Mouse (Mus musculus): ENCODE measurements around the gene Map2k3. TPM values are rescaled to one million over a fixed set of nuclear protein-coding genes. Genes with fewer than 3 reads are reported as not detected.

The Map2k3 gene
- polyA plus RNA-seq, 1 experiment from 2014 or later = 22.5 TPM

GRCm38 (mm10) chr11:60958948-60959347, 27.1 kb downstream of the Map2k3 start:
- Histone ChIP-seq H3K4me3 (ENCODE audit: low read depth, low read length) (no peak overlapping the region), H3K36me3 (ENCODE audit: control insufficient read depth, insufficient read depth, low read length) (no peaks in the 10 kb centered on the region), H3K9me3 (ENCODE audit: control insufficient read depth, low read length) (no peaks in the 10 kb centered on the region), H3K4me1 (ENCODE audit: control insufficient read depth, insufficient read depth, low read length) (no peaks in the 10 kb centered on the region), H3K9ac (replicated peaks; ENCODE audit: low read depth, low read length) (no peak overlapping the region), H3K27me3 (ENCODE audit: control insufficient read depth, insufficient read depth, low read length) (no peaks in the 10 kb centered on the region), H3K27ac (ENCODE audit: low read depth, low read length) (no peak overlapping the region), H3K4me2 (ENCODE audit: low read depth, low read length) (no peak overlapping the region)
- WGBS = 89% methylated on average over 4 of the region's 4 CpGs
- ATAC-seq (ENCODE audit: low read depth) = no peak

- no peak for ATAC-seq (ENCODE audit: low read depth)
- 57% methylated on average over 1 of the region's 1 CpGs for WGBS
- Histone ChIP-seq H3K36me3 (ENCODE audit: control insufficient read depth, insufficient read depth, low read length) (no peaks in the 10 kb centered on the region), H3K4me1 (ENCODE audit: control insufficient read depth, insufficient read depth, low read length) (no peaks in the 10 kb centered on the region), H3K9ac (replicated peaks; ENCODE audit: low read depth, low read length) (no peak overlapping the region), H3K9me3 (ENCODE audit: control insufficient read depth, low read length) (no peaks in the 10 kb centered on the region), H3K4me3 (ENCODE audit: low read depth, low read length) (no peak overlapping the region), H3K27me3 (ENCODE audit: control insufficient read depth, insufficient read depth, low read length) (no peaks in the 10 kb centered on the region), H3K27ac (ENCODE audit: low read depth, low read length) (no peak overlapping the region), H3K4me2 (ENCODE audit: low read depth, low read length) (no peak overlapping the region)
These were observed 29.3 kb downstream of the Map2k3 start for GRCm38 (mm10) chr11:60961176-60961575.

- Histone ChIP-seq H3K4me3 (ENCODE audit: low read depth, low read length) (no peak overlapping the region), H3K36me3 (ENCODE audit: control insufficient read depth, insufficient read depth, low read length) (no peaks in the 10 kb centered on the region), H3K4me1 (ENCODE audit: control insufficient read depth, insufficient read depth, low read length) (no peaks in the 10 kb centered on the region), H3K27me3 (ENCODE audit: control insufficient read depth, insufficient read depth, low read length) (no peaks in the 10 kb centered on the region), H3K9me3 (ENCODE audit: control insufficient read depth, low read length) (no peaks in the 10 kb centered on the region), H3K27ac (ENCODE audit: low read depth, low read length) (no peak overlapping the region), H3K9ac (replicated peaks; ENCODE audit: low read depth, low read length) (no peak overlapping the region), H3K4me2 (ENCODE audit: low read depth, low read length) (no peak overlapping the region)
- WGBS = 89% methylated on average over 5 of the region's 5 CpGs
- ATAC-seq (ENCODE audit: low read depth) = no peak
These were observed 30.9 kb downstream of the Map2k3 start for GRCm38 (mm10) chr11:60962709-60963108.

- Histone ChIP-seq H3K4me3 (ENCODE audit: low read depth, low read length) (no peak overlapping the region), H3K27ac (ENCODE audit: low read depth, low read length) (no peak overlapping the region), H3K4me1 (ENCODE audit: control insufficient read depth, insufficient read depth, low read length) (no peaks in the 10 kb centered on the region), H3K9me3 (ENCODE audit: control insufficient read depth, low read length) (no peaks in the 10 kb centered on the region), H3K27me3 (ENCODE audit: control insufficient read depth, insufficient read depth, low read length) (no peaks in the 10 kb centered on the region), H3K36me3 (ENCODE audit: control insufficient read depth, insufficient read depth, low read length) (no peaks in the 10 kb centered on the region), H3K4me2 (ENCODE audit: low read depth, low read length) (no peak overlapping the region), H3K9ac (replicated peaks; ENCODE audit: low read depth, low read length) (no peak overlapping the region)
- WGBS = 52% methylated on average over 6 of the region's 6 CpGs
- no peak for ATAC-seq (ENCODE audit: low read depth)
These were observed 35.1 kb downstream of the Map2k3 start for GRCm38 (mm10) chr11:60966974-60967373.

GRCm38 (mm10) chr11:60975097-60975496, 43.3 kb downstream of the Map2k3 start:
- H3K4me3 ChIP-seq (ENCODE audit: low read depth, low read length) = no peak overlapping the region
- no peak overlapping the region for H3K27ac ChIP-seq (ENCODE audit: low read depth, low read length)
- no peak overlapping the region for H3K4me2 ChIP-seq (ENCODE audit: low read depth, low read length)
- H3K9ac ChIP-seq (replicated peaks; ENCODE audit: low read depth, low read length) = no peak overlapping the region
- WGBS = 82% methylated on average over 11 of the region's 11 CpGs
- no peaks in the 10 kb centered on the region for H3K27me3 ChIP-seq (ENCODE audit: control insufficient read depth, insufficient read depth, low read length)
- ATAC-seq (ENCODE audit: low read depth) = no peak
- no peaks in the 10 kb centered on the region for H3K36me3 ChIP-seq (ENCODE audit: control insufficient read depth, insufficient read depth, low read length)
- no peaks in the 10 kb centered on the region for H3K9me3 ChIP-seq (ENCODE audit: control insufficient read depth, low read length)
- H3K4me1 ChIP-seq (ENCODE audit: control insufficient read depth, insufficient read depth, low read length) = no peaks in the 10 kb centered on the region

- no peak overlapping the region for H3K27ac ChIP-seq (ENCODE audit: low read depth, low read length)
- no peak overlapping the region for H3K9ac ChIP-seq (replicated peaks; ENCODE audit: low read depth, low read length)
- ATAC-seq (ENCODE audit: low read depth) = no peak
- H3K27me3 ChIP-seq (ENCODE audit: control insufficient read depth, insufficient read depth, low read length) = no peaks in the 10 kb centered on the region
- H3K4me1 ChIP-seq (ENCODE audit: control insufficient read depth, insufficient read depth, low read length) = no peaks in the 10 kb centered on the region
- H3K36me3 ChIP-seq (ENCODE audit: control insufficient read depth, insufficient read depth, low read length) = no peaks in the 10 kb centered on the region
- H3K4me3 ChIP-seq (ENCODE audit: low read depth, low read length) = no peak overlapping the region
- WGBS = 84% methylated on average over 2 of the region's 2 CpGs
- no peaks in the 10 kb centered on the region for H3K9me3 ChIP-seq (ENCODE audit: control insufficient read depth, low read length)
- no peak overlapping the region for H3K4me2 ChIP-seq (ENCODE audit: low read depth, low read length)
These were observed 44.4 kb downstream of the Map2k3 start for GRCm38 (mm10) chr11:60976234-60976633.

GRCm38 (mm10) chr11:60976742-60977141, 44.9 kb downstream of the Map2k3 start:
- no peaks in the 10 kb centered on the region for H3K4me1 ChIP-seq (ENCODE audit: control insufficient read depth, insufficient read depth, low read length)
- H3K4me2 ChIP-seq (ENCODE audit: low read depth, low read length) = no peak overlapping the region
- H3K27ac ChIP-seq (ENCODE audit: low read depth, low read length) = no peak overlapping the region
- WGBS = 12% methylated on average over 7 of the region's 8 CpGs
- no peak for ATAC-seq (ENCODE audit: low read depth)
- no peaks in the 10 kb centered on the region for H3K36me3 ChIP-seq (ENCODE audit: control insufficient read depth, insufficient read depth, low read length)
- H3K9ac ChIP-seq (replicated peaks; ENCODE audit: low read depth, low read length) = no peak overlapping the region
- no peaks in the 10 kb centered on the region for H3K27me3 ChIP-seq (ENCODE audit: control insufficient read depth, insufficient read depth, low read length)
- H3K9me3 ChIP-seq (ENCODE audit: control insufficient read depth, low read length) = no peaks in the 10 kb centered on the region
- no peak overlapping the region for H3K4me3 ChIP-seq (ENCODE audit: low read depth, low read length)

- no peaks in the 10 kb centered on the region for H3K9me3 ChIP-seq (ENCODE audit: control insufficient read depth, low read length)
- no peaks in the 10 kb centered on the region for H3K27me3 ChIP-seq (ENCODE audit: control insufficient read depth, insufficient read depth, low read length)
- 67% methylated on average over 3 of the region's 3 CpGs for WGBS
- no peak overlapping the region for H3K4me2 ChIP-seq (ENCODE audit: low read depth, low read length)
- no peak overlapping the region for H3K9ac ChIP-seq (replicated peaks; ENCODE audit: low read depth, low read length)
- no peaks in the 10 kb centered on the region for H3K36me3 ChIP-seq (ENCODE audit: control insufficient read depth, insufficient read depth, low read length)
- ATAC-seq (ENCODE audit: low read depth) = no peak
- no peak overlapping the region for H3K4me3 ChIP-seq (ENCODE audit: low read depth, low read length)
- H3K27ac ChIP-seq (ENCODE audit: low read depth, low read length) = no peak overlapping the region
- no peaks in the 10 kb centered on the region for H3K4me1 ChIP-seq (ENCODE audit: control insufficient read depth, insufficient read depth, low read length)
These were observed 45.3 kb downstream of the Map2k3 start for GRCm38 (mm10) chr11:60977153-60977552.

GRCm38 (mm10) chr11:60978658-60979057, 46.8 kb downstream of the Map2k3 start:
- no peaks in the 10 kb centered on the region for H3K4me1 ChIP-seq (ENCODE audit: control insufficient read depth, insufficient read depth, low read length)
- no peaks in the 10 kb centered on the region for H3K36me3 ChIP-seq (ENCODE audit: control insufficient read depth, insufficient read depth, low read length)
- no peaks in the 10 kb centered on the region for H3K9me3 ChIP-seq (ENCODE audit: control insufficient read depth, low read length)
- H3K27ac ChIP-seq (ENCODE audit: low read depth, low read length) = no peak overlapping the region
- no peak overlapping the region for H3K4me3 ChIP-seq (ENCODE audit: low read depth, low read length)
- H3K4me2 ChIP-seq (ENCODE audit: low read depth, low read length) = no peak overlapping the region
- no peaks in the 10 kb centered on the region for H3K27me3 ChIP-seq (ENCODE audit: control insufficient read depth, insufficient read depth, low read length)
- 87% methylated on average over 2 of the region's 2 CpGs for WGBS
- no peak overlapping the region for H3K9ac ChIP-seq (replicated peaks; ENCODE audit: low read depth, low read length)
- ATAC-seq (ENCODE audit: low read depth) = no peak

GRCm38 (mm10) chr11:60979788-60980187, 48.0 kb downstream of the Map2k3 start:
- H3K9ac ChIP-seq (replicated peaks; ENCODE audit: low read depth, low read length) = no peak overlapping the region
- H3K4me3 ChIP-seq (ENCODE audit: low read depth, low read length) = no peak overlapping the region
- H3K36me3 ChIP-seq (ENCODE audit: control insufficient read depth, insufficient read depth, low read length) = no peaks in the 10 kb centered on the region
- no peaks in the 10 kb centered on the region for H3K4me1 ChIP-seq (ENCODE audit: control insufficient read depth, insufficient read depth, low read length)
- no peak overlapping the region for H3K27ac ChIP-seq (ENCODE audit: low read depth, low read length)
- WGBS = 86% methylated on average over 5 of the region's 5 CpGs
- H3K4me2 ChIP-seq (ENCODE audit: low read depth, low read length) = no peak overlapping the region
- ATAC-seq (ENCODE audit: low read depth) = no peak
- no peaks in the 10 kb centered on the region for H3K27me3 ChIP-seq (ENCODE audit: control insufficient read depth, insufficient read depth, low read length)
- no peaks in the 10 kb centered on the region for H3K9me3 ChIP-seq (ENCODE audit: control insufficient read depth, low read length)

Measured in neural tube, embryonic 14.5 days (tissue).